Mouse (Mus musculus): ENCODE measurements around the gene Glud1. TPM values are rescaled to one million over a fixed set of nuclear protein-coding genes. Genes with fewer than 3 reads are reported as not detected.

Gene Glud1
- polyA plus RNA-seq, 1 experiment from 2014 or later = 263 TPM

GRCm38 (mm10) chr14:34290229-34290628 lies 20.3 kb upstream of the Glud1 start:
- ATAC-seq = no peak
- TF ChIP-seq CTCF (IDR thresholded peaks at IDR 0.05) = no peak
- POLR2A ChIA-PET = no interaction called here
- no peaks in the 10 kb centered on the region for H3K27me3 ChIP-seq
- no peak for DNase-seq (ENCODE audit: low read depth, low spot score)
- in situ Hi-C loops (cut with MboI; ENCODE audit: low pct_unique_long_range_greater_than_20kb) = no loop called here
- CTCF ChIA-PET = no interaction called here

- ChIA-PET CTCF (interaction anchor here (4.4 kb wide), 1 partner anchor 10 kb away, joined by 16 read pairs; no protein-coding TSS in a partner anchor), POLR2A (no interaction called here)
- DNase-seq (ENCODE audit: low read depth, low spot score) = no peak
- in situ Hi-C loops (cut with MboI; ENCODE audit: low pct_unique_long_range_greater_than_20kb) = no loop called here
- peak; percentile 55 for ATAC-seq
- no peaks in the 10 kb centered on the region for H3K27me3 ChIP-seq
- TF ChIP-seq CTCF (IDR thresholded peaks at IDR 0.05) = no peak
Observed at GRCm38 (mm10) chr14:34293641-34294040, 16.9 kb upstream of the Glud1 start.

GRCm38 (mm10) chr14:34296350-34296749 lies 14.2 kb upstream of the Glud1 start:
- TF ChIP-seq CTCF (IDR thresholded peaks at IDR 0.05) = no peak
- H3K27me3 ChIP-seq = no peaks in the 10 kb centered on the region
- ATAC-seq = peak; percentile 40
- POLR2A ChIA-PET = interaction anchor here (0.6 kb wide), 1 partner anchor 252 kb away, joined by 3 read pairs; no protein-coding TSS in a partner anchor
- in situ Hi-C loops (cut with MboI; ENCODE audit: low pct_unique_long_range_greater_than_20kb) = no loop called here
- DNase-seq (ENCODE audit: low read depth, low spot score) = no peak
- CTCF ChIA-PET = interaction anchor here (0.9 to 1.7 kb wide), 6 partner anchors 10 to 58 kb away, joined by 3 to 7 read pairs (median 4); no protein-coding TSS in a partner anchor

GRCm38 (mm10) chr14:34297038-34297437 lies 13.5 kb upstream of the Glud1 start:
- ChIA-PET CTCF (interaction anchor here (0.9 to 1.7 kb wide), 7 partner anchors 9 to 66 kb away, joined by 3 to 7 read pairs (median 4); no protein-coding TSS in a partner anchor), POLR2A (no interaction called here)
- in situ Hi-C loops (cut with MboI; ENCODE audit: low pct_unique_long_range_greater_than_20kb) = no loop called here
- ATAC-seq = peak; percentile 97
- no peak for DNase-seq (ENCODE audit: low read depth, low spot score)
- H3K27me3 ChIP-seq = no peaks in the 10 kb centered on the region
- no peak for TF ChIP-seq CTCF (IDR thresholded peaks at IDR 0.05)

GRCm38 (mm10) chr14:34297634-34298033 lies 12.9 kb upstream of the Glud1 start:
- TF ChIP-seq CTCF (IDR thresholded peaks at IDR 0.05) = no peak
- no peaks in the 10 kb centered on the region for H3K27me3 ChIP-seq
- in situ Hi-C loops (cut with MboI; ENCODE audit: low pct_unique_long_range_greater_than_20kb) = no loop called here
- ATAC-seq (no peak), DNase-seq (ENCODE audit: low read depth, low spot score) (no peak)
- ChIA-PET POLR2A (no interaction called here), CTCF (interaction anchor here (0.9 to 1.7 kb wide), 7 partner anchors 9 to 65 kb away, joined by 3 to 7 read pairs (median 4); no protein-coding TSS in a partner anchor)

GRCm38 (mm10) chr14:34298871-34299700 lies 11.4 kb upstream of the Glud1 start:
- H3K27me3 ChIP-seq = no peaks in the 10 kb centered on the region
- no peak for TF ChIP-seq CTCF (IDR thresholded peaks at IDR 0.05)
- CTCF ChIA-PET = interaction anchor here (1.0 kb wide), 1 partner anchor 18 kb away, joined by 4 read pairs; no protein-coding TSS in a partner anchor
- in situ Hi-C loops (cut with MboI; ENCODE audit: low pct_unique_long_range_greater_than_20kb) = no loop called here
- DNase-seq (ENCODE audit: low read depth, low spot score) (no peak), ATAC-seq (no peak)
- POLR2A ChIA-PET = no interaction called here

GRCm38 (mm10) chr14:34302681-34303242 lies 7.8 kb upstream of the Glud1 start:
- H3K27me3 ChIP-seq = no peaks in the 10 kb centered on the region
- DNase-seq (ENCODE audit: low read depth, low spot score) = no peak
- ChIA-PET CTCF (no interaction called here), POLR2A (interaction anchor here (0.6 kb wide), 1 partner anchor 12 kb away, joined by 3 read pairs; no protein-coding TSS in a partner anchor)
- in situ Hi-C loops (cut with MboI; ENCODE audit: low pct_unique_long_range_greater_than_20kb) = no loop called here
- TF ChIP-seq CTCF (IDR thresholded peaks at IDR 0.05) = no peak
- ATAC-seq = no peak

- TF ChIP-seq CTCF (IDR thresholded peaks at IDR 0.05) = no peak
- DNase-seq (ENCODE audit: low read depth, low spot score) = no peak
- no peaks in the 10 kb centered on the region for H3K27me3 ChIP-seq
- ChIA-PET CTCF (no interaction called here), POLR2A (no interaction called here)
- in situ Hi-C loops (cut with MboI; ENCODE audit: low pct_unique_long_range_greater_than_20kb) = no loop called here
- no peak for ATAC-seq
Observed at GRCm38 (mm10) chr14:34303265-34303680, 7.3 kb upstream of the Glud1 start.

- H3K27me3 ChIP-seq = no peaks in the 10 kb centered on the region
- POLR2A ChIA-PET = no interaction called here
- CTCF ChIA-PET = interaction anchor here (1.5 kb wide), 1 partner anchor 12 kb away, joined by 4 read pairs; no protein-coding TSS in a partner anchor
- no peak for ATAC-seq
- DNase-seq (ENCODE audit: low read depth, low spot score) = no peak
- TF ChIP-seq CTCF (IDR thresholded peaks at IDR 0.05) = no peak
- in situ Hi-C loops (cut with MboI; ENCODE audit: low pct_unique_long_range_greater_than_20kb) = no loop called here
Observed at GRCm38 (mm10) chr14:34309266-34309665, 1.3 kb upstream of the Glud1 start.

- CTCF ChIA-PET = interaction anchor here (1.5 kb wide), 1 partner anchor 13 kb away, joined by 4 read pairs; no protein-coding TSS in a partner anchor
- POLR2A ChIA-PET = no interaction called here
- DNase-seq (ENCODE audit: low read depth, low spot score) = no peak
- no peaks in the 10 kb centered on the region for H3K27me3 ChIP-seq
- no peak for TF ChIP-seq CTCF (IDR thresholded peaks at IDR 0.05)
- no peak for ATAC-seq
- in situ Hi-C loops (cut with MboI; ENCODE audit: low pct_unique_long_range_greater_than_20kb) = no loop called here
Observed at GRCm38 (mm10) chr14:34309907-34310233, 657 bp upstream of the Glud1 start.
